Mouse (Mus musculus) small intestine, adult 10 weeks (tissue): ENCODE results near the gene Glipr1l1. TPM values are rescaled to one million over a fixed set of nuclear protein-coding genes. Genes with fewer than 3 reads are reported as not detected.

Source experiments
- polyA plus RNA-seq: library from polyadenylated mRNA; stranded (reverse); fragments of 350-450 nt; fragmentation: Illumina TruSeq; extraction: RNeasy Lipid Tissue Mini Kit (QIAGEN cat#74804); gene quantifications from one replicate; pipeline ENCODE4 v1.2.3, GENCODE M21; 2014; ENCODE audit warnings: low replicate concordance

The Glipr1l1 gene
- not detected for polyA plus RNA-seq

DNA sequence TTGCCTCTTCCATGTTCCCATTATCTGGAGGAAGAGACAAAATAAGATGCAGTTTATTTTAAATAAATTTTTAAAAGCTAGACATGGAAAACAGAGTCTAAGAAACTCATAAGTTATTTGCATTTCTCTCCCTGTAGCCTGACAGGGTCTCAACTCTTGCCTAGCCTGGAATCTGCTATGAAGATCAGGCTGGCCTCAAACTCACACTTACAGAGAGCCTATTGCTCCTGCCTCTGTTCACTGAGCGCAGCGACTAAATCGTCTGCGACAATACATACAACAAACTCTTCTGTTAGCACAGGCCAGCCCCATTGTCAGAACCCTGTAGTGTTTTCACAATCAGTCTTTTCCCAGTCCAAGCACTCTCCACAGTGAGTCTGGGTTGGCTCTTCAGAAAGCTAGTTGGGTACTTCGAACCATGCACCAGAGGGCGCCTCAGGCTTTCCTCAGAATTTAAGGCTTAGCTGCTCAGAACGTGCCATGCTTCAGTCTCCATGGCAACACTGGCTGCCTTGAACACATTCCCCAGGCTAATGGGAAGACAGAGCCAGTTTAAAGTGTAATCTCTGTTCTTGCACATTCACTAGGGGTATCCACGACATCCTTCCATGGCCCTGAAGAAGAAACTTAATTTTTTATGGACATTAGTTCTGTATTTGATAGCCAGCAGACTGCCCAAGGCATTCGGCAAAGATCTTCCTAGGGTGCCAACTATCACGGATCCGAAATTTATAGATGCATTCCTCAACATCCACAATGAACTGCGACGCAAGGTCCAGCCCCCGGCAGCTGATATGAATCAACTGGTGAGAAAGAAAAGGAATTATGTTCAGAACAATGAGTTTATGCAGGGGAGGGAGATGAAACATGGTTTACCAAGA is at the start of gene Glipr1l1:
Gene Glipr1l1, plus strand, starts transcription at position 488 of the 881 bp plus-strand sequence.

GRCm38 (mm10) chr10:112083157-112083556 is 23.2 kb downstream of the Glipr1l1 start, which contains the start of gene Glipr1l2:
Glipr1l2 (plus strand) TSS chr10:112083354.

Other genes with a start within 250 kb of the Glipr1l1 start
- 32.1 TPM for gene Krr1, start 87.5 kb upstream of the Glipr1l1 start, polyA plus RNA-seq
- 28.5 TPM for gene Glipr1, start 57.6 kb upstream of the Glipr1l1 start, polyA plus RNA-seq
- gene Glipr1l2, start 23.2 kb downstream of the Glipr1l1 start, polyA plus RNA-seq, result not detected
- not detected for gene Glipr1l3, start 100.1 kb downstream of the Glipr1l1 start, polyA plus RNA-seq
- gene Caps2, start 103.4 kb downstream of the Glipr1l1 start, polyA plus RNA-seq, result 0.15 TPM
- gene Kcnc2, start 210.9 kb downstream of the Glipr1l1 start, polyA plus RNA-seq, result 0.52 TPM